Mouse (Mus musculus) fat pad, adult 2 months (tissue): Measurements from ENCODE around the gene Camta1.

ENCODE experiments used
- DNase-seq: peaks from one replicate; pipeline ENCODE4 v3.0.0-alpha.2; 2011; ENCODE audit warnings: low read depth, low spot score; ENCODE audit errors: extremely low read depth

Gene Camta1

GRCm38 (mm10) chr4:151338931-151339330, 522.7 kb downstream of the Camta1 start:
- DNase-seq = no peak

- no peak for DNase-seq
These were observed 524.1 kb downstream of the Camta1 start for GRCm38 (mm10) chr4:151337543-151337942.

GRCm38 (mm10) chr4:151336413-151336812, 525.3 kb downstream of the Camta1 start:
- no peak for DNase-seq

GRCm38 (mm10) chr4:151334951-151335742, 526.5 kb downstream of the Camta1 start:
- DNase-seq = no peak

- DNase-seq = no peak
These were observed 529.4 kb downstream of the Camta1 start for GRCm38 (mm10) chr4:151332074-151332849.

- no peak for DNase-seq
These were observed 530.7 kb downstream of the Camta1 start for GRCm38 (mm10) chr4:151330983-151331382.

- DNase-seq = no peak
These were observed 533.6 kb downstream of the Camta1 start for GRCm38 (mm10) chr4:151328071-151328470.

DNA sequence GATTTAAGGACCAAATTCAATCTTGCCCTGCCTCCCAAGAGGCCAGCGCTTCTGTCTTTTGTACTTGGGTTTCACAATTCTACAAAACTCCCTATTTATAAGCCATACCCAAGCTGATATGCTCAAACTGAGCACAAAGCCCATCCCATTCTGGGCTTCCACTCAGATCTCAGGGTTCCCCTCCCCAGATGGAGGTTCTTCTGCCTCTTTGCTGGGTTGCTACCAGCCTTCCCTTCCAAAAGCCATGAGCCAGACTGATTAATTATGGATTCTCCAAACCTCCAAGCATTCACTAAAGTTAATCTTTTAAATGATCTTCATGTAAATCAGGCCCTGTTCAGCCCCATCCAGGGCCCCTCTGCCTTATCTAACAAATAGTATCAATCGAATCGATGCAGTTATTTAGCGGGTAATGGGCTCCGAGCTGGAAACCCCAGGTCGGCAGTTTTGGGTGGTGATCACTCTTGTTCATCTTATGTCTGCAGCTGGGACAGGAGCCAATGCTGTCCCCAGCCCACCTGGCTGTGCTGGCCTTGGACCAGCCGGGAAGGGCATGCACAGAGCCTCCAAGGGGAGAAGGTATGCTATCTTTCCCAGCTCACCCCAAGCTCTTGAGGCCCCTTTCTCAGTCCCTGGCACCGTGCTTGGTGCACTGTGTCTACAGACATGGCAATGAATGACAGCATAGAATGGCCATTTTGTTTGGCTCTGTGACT, 534.5 kb downstream of the Camta1 start:
- no peak for DNase-seq

DNA sequence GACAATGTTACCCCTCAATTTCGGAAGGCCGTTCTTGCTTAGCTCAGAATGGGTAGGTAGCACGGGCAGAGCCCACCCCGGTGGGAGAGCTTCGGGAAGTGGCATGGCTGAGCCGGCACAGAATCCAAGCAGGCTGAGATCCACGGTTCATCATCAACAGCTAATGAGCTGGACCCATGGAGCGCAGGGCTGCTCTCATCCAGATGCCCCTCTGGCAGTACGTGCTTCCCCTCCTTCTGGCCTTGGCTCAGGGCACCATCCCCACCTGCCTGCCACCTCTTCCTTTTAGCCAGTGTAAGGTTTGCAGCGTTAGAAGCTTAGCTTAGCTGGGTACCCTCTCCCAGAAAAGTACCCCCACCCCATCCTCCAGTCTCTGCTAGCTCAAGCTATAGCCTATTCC, 545.2 kb downstream of the Camta1 start:
- DNase-seq = no peak

DNA sequence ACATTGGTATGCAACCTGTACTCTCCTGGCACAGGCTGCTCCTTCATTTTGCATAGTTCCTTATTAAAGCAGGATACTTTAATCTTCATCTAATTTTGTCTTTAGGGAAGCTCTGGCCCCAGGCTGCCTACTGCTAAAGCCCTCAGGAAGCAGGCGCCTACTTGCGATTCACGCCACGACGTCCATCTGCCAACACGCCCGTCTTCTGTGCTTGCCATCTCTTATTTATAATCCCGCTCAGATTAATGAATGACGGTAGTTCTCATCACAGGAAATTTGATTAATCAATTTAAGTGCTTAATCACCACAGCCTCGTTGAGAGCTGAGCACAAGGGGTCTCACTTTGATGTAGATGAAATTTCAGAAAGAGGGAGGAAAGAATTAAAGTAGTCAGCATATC, 546.0 kb downstream of the Camta1 start:
- no peak for DNase-seq

DNA sequence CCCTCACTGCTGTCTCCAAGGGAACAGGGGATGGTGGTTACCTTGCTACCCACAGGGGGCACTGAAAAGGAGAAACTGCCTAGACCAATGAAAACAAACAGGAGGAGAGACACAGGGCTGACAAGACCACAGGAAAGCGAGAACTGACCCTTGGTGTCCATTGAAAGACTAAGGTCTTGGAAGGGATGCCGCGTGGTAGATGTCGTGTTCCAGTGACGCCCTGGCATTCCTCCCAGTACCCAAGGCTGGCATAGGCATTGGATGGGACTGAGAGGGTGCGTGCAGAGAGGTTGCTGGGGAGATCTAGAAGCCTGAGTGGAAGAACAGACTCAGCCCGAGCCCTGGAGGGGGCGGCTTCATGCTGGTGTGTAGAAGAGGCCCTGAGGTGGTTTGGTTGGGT, 550.9 kb downstream of the Camta1 start:
- no peak for DNase-seq

DNA sequence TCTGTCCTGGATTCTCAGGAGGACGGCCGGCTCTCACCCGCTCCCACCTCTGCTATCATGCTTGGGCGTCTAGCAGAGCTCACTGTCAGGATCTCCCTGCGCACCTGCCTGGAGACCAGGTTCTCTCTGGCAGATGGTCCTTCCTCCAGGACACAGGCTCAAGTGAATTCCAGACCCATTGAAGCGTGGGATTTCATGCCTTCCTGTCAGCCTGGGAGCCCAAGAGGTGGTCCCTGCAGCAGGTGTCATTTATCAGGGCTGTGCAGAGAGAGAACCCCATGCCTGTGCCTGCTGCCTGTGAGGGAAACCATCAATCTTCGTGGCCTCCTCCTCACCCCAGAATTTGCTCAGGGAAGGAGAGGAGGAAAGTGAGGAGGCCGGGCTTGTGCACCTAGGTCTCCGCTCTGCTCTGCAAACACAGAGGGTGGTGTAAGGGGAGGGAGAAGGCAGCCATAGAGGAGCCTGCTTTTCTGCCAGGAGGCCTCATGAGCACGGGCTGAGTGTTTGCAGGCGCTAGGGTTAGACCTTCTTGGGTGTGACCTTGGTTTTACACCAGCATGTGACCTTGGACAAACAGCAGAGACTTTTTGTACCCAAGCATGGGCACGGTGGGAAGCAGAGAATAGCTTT, 551.5 kb downstream of the Camta1 start:
- DNase-seq = no peak

GRCm38 (mm10) chr4:151306890-151307289, 554.8 kb downstream of the Camta1 start:
- DNase-seq = no peak

- DNase-seq = no peak
These were observed 555.3 kb downstream of the Camta1 start for GRCm38 (mm10) chr4:151306311-151306765.

GRCm38 (mm10) chr4:151305761-151306160, 555.9 kb downstream of the Camta1 start:
- DNase-seq = no peak

GRCm38 (mm10) chr4:151303931-151304330, 557.7 kb downstream of the Camta1 start:
- DNase-seq = no peak

GRCm38 (mm10) chr4:151303436-151303835, 558.2 kb downstream of the Camta1 start:
- DNase-seq = no peak

GRCm38 (mm10) chr4:151302195-151303126, 559.2 kb downstream of the Camta1 start:
- no peak for DNase-seq

GRCm38 (mm10) chr4:151301337-151301736, 560.3 kb downstream of the Camta1 start:
- DNase-seq = no peak

- no peak for DNase-seq
These were observed 561.0 kb downstream of the Camta1 start for GRCm38 (mm10) chr4:151300706-151301105.
